Mouse (Mus musculus) v-Abl transformed pro-B cells (cell line): ENCODE data around the gene Il31ra.

Experiments used
- in situ Hi-C, 2 experiments: fragments of 400-800 bp; cut with MboI; formaldehyde crosslinking; loops; one replicate each; pipeline ENCODE4 v1.15.1; 2025; ENCODE audit not compliant: unreplicated experiment in 2 of 2

Il31ra gene

DNA sequence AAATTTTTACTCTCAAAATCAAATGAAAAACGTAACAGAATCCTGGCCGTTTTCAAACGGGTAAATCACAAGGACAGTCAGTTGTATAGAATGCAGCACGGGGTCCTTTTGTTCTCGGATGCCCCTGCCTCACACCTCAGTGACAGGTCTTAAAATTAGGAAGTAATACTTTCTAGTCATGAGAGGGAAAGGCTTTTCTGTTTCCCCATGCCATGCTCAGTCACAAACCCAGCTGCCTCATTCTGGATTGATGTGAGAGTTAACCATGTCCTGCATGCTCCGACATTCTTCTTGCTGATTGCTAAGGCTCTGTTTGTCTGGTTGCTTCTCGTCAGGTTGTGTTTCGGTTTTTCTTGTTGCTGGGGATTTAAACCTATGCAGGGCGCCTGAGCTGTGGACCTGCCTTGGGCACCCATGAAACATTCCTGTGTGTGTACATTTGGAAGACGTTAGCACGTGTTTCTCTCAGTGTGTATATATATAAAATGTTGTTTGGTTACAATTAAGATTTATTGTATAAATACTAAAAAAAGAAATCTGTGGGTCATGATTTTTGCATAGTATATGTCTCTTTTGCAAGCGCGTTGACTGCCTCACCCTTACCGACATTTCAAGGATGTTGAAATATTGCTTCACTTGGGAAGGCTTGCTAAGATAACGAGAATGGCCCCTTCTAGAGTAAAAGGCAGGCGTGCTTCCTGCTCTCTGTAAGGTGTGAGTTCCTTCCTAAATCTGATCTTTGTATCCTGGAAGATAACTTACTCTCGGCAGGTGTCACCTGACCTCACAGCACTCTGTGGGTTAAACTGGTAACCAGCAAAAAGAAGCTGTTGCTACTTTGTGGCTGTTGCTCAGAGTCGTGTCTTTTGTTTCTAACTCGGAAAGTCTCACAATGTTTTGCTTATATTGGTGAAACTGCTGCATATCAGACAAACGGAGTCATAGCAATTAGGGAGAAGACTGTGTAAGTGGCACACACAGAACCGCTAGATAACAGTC, 120.1 kb downstream of the Il31ra start:
- in situ Hi-C loops = no loop called here

DNA sequence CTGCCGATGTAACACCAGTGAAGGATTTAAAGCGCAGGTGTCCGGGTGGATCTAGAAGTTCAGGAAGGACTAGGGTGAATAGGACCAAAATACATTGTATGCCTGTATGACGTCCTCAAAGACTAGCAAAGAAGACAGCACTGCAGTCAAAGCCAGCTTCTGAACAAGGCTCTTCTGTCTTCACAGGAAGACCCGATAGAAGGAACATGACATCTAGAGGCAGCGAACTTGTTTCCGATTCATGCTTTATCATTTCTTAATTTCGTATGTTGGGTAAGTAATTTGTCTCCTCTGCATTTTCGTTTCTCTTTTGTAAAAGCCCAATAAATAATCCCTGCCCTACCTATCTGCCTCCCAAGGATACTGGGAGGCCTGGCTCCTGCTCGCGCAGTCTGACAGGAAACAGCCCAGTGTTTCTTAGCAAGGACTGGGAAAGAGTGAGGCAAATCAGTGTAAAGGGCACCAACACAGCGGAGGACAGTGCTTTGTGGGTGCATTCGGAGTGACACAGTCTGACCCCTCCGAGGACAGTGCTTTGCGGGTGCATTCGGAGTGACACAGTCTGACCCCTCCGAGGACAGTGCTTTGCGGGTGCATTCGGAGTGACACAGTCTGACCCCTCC, 121.6 kb downstream of the Il31ra start:
- in situ Hi-C loops = no loop called here

GRCm38 (mm10) chr13:112471201-112471600, 123.0 kb downstream of the Il31ra start:
- in situ Hi-C loops = no loop called here
